Mouse (Mus musculus) cerebellum, adult 11 months (tissue): ENCODE results near the gene Vmn1r64.
"Not testable (repeated sequence)": the region's sequence is repeated elsewhere in the genome, so short reads cannot be mapped to it uniquely, and the experiment has no call there.

Experiments
- DNase-seq: peaks from one replicate; pipeline ENCODE4 v3.0.0; 2022

Gene Vmn1r64

GRCm38 (mm10) chr7:5884442-5884841 lies at the start of gene Vmn1r64:
TSS of gene Vmn1r64 (minus strand) at chr7:5884542.
- no peak for DNase-seq

GRCm38 (mm10) chr7:5899238-5899637 lies 14.9 kb upstream of the Vmn1r64 start:
- no peak for DNase-seq

GRCm38 (mm10) chr7:5897245-5897644 lies 12.9 kb upstream of the Vmn1r64 start:
- not testable (repeated sequence) for DNase-seq
